Mouse (Mus musculus): ENCODE data around the gene Naaladl2. TPM values are rescaled to one million over a fixed set of nuclear protein-coding genes. Genes with fewer than 3 reads are reported as not detected.

Gene Naaladl2
- polyA plus RNA-seq (2015; fragmentation: Nextera tagmentation; extraction: Ambion mirVana): 2.8 and 2.9 TPM in 2 replicates

- Histone ChIP-seq H3K4me3 (ENCODE audit: low read depth, low read length) (peak within 1 kb of the TSS; percentile 61), H3K4me1 (replicated peaks; ENCODE audit: control insufficient read depth, insufficient read depth, low read length) (no peaks in the 10 kb centered on the region), H3K36me3 (ENCODE audit: control insufficient read depth, insufficient read depth) (no peaks in the 10 kb centered on the region), H3K4me2 (replicated peaks; ENCODE audit: low read depth) (peak within 1 kb of the TSS; percentile 87), H3K9me3 (ENCODE audit: control insufficient read depth) (no peaks in the 10 kb centered on the region), H3K27ac (ENCODE audit: low read depth, low read length) (peak within 1 kb of the TSS; percentile 60; the same call in 1 of the 2 replicates), H3K27me3 (replicated peaks; ENCODE audit: control insufficient read depth, insufficient read depth, low read length) (peaks cover 10% of the 10 kb centered on the region; the same call in 1 of the 2 replicates), H3K9ac (ENCODE audit: low read depth, low read length) (peak within 1 kb of the TSS; percentile 55)
- WGBS: under 1% methylated on average over 88 of the region's 93 CpGs
- peak; percentile 44 for TF ChIP-seq CTCF (IDR thresholded peaks at IDR 0.05; ENCODE audit: low read depth)
- peak; percentile 77 for ATAC-seq
These were observed at the start of gene Naaladl2 for GRCm38 (mm10) chr3:25143555-25144311. Gene Naaladl2, minus strand, starts transcription at chr3:25144261.

- ATAC-seq: no peak
- H3K36me3 ChIP-seq (ENCODE audit: control insufficient read depth, insufficient read depth): no peaks in the 10 kb centered on the region
- no peaks in the 10 kb centered on the region for H3K4me1 ChIP-seq (replicated peaks; ENCODE audit: control insufficient read depth, insufficient read depth, low read length)
- H3K4me3 ChIP-seq (ENCODE audit: low read depth, low read length): no peak overlapping the region
- H3K9me3 ChIP-seq (ENCODE audit: control insufficient read depth): peaks cover 5% of the 10 kb centered on the region; the same call in 1 of the 2 replicates
- 93% methylated on average over 13 of the region's 13 CpGs for WGBS
- H3K27me3 ChIP-seq (replicated peaks; ENCODE audit: control insufficient read depth, insufficient read depth, low read length): no peaks in the 10 kb centered on the region
- H3K9ac ChIP-seq (ENCODE audit: low read depth, low read length): no peak overlapping the region
- no peak overlapping the region for H3K27ac ChIP-seq (ENCODE audit: low read depth, low read length)
- no peak overlapping the region for H3K4me2 ChIP-seq (replicated peaks; ENCODE audit: low read depth)
- TF ChIP-seq CTCF (IDR thresholded peaks at IDR 0.05; ENCODE audit: low read depth): no peak
These were observed 7.7 kb upstream of the Naaladl2 start for GRCm38 (mm10) chr3:25151721-25152120.

- no peak overlapping the region for H3K9ac ChIP-seq (ENCODE audit: low read depth, low read length)
- no peak for TF ChIP-seq CTCF (IDR thresholded peaks at IDR 0.05; ENCODE audit: low read depth)
These were observed 3.2 kb upstream of the Naaladl2 start for GRCm38 (mm10) chr3:25147271-25147670.

GRCm38 (mm10) chr3:25144961-25145697 lies 1.1 kb upstream of the Naaladl2 start:
- Histone ChIP-seq H3K36me3 (ENCODE audit: control insufficient read depth, insufficient read depth) (no peaks in the 10 kb centered on the region), H3K27me3 (replicated peaks; ENCODE audit: control insufficient read depth, insufficient read depth, low read length) (peaks cover 10% of the 10 kb centered on the region; the same call in 1 of the 2 replicates), H3K27ac (ENCODE audit: low read depth, low read length) (no peak overlapping the region), H3K4me1 (replicated peaks; ENCODE audit: control insufficient read depth, insufficient read depth, low read length) (no peaks in the 10 kb centered on the region), H3K9ac (ENCODE audit: low read depth, low read length) (no peak overlapping the region), H3K4me2 (replicated peaks; ENCODE audit: low read depth) (no peak overlapping the region), H3K9me3 (ENCODE audit: control insufficient read depth) (no peaks in the 10 kb centered on the region), H3K4me3 (ENCODE audit: low read depth, low read length) (no peak overlapping the region)
- ATAC-seq: no peak
- TF ChIP-seq CTCF (IDR thresholded peaks at IDR 0.05; ENCODE audit: low read depth): no peak
- 42% methylated on average over 8 of the region's 8 CpGs for WGBS

More at GRCm38 (mm10) chr3:25147271-25147670, 3.2 kb upstream of the Naaladl2 start:
- H3K4me3 ChIP-seq (ENCODE audit: low read depth, low read length): no peak overlapping the region
- H3K4me1 ChIP-seq (replicated peaks; ENCODE audit: control insufficient read depth, insufficient read depth, low read length): no peaks in the 10 kb centered on the region
- no peak for ATAC-seq
- H3K36me3 ChIP-seq (ENCODE audit: control insufficient read depth, insufficient read depth): no peaks in the 10 kb centered on the region
- H3K9me3 ChIP-seq (ENCODE audit: control insufficient read depth): peaks cover 5% of the 10 kb centered on the region; the same call in 1 of the 2 replicates
- no peak overlapping the region for H3K4me2 ChIP-seq (replicated peaks; ENCODE audit: low read depth)
- H3K27me3 ChIP-seq (replicated peaks; ENCODE audit: control insufficient read depth, insufficient read depth, low read length): peaks cover 10% of the 10 kb centered on the region; the same call in 1 of the 2 replicates
- H3K27ac ChIP-seq (ENCODE audit: low read depth, low read length): no peak overlapping the region

GRCm38 (mm10) chr3:25143111-25143510 lies 950 bp downstream of the Naaladl2 start:
- Histone ChIP-seq H3K4me3 (ENCODE audit: low read depth, low read length) (peak overlapping the region; percentile 61), H3K27ac (ENCODE audit: low read depth, low read length) (no peak overlapping the region), H3K27me3 (replicated peaks; ENCODE audit: control insufficient read depth, insufficient read depth, low read length) (peaks cover 10% of the 10 kb centered on the region; the same call in 1 of the 2 replicates), H3K4me1 (replicated peaks; ENCODE audit: control insufficient read depth, insufficient read depth, low read length) (no peaks in the 10 kb centered on the region), H3K9me3 (ENCODE audit: control insufficient read depth) (no peaks in the 10 kb centered on the region), H3K9ac (ENCODE audit: low read depth, low read length) (peak overlapping the region; percentile 55; the same call in 1 of the 2 replicates), H3K4me2 (replicated peaks; ENCODE audit: low read depth) (peak overlapping the region; percentile 87), H3K36me3 (ENCODE audit: control insufficient read depth, insufficient read depth) (no peaks in the 10 kb centered on the region)
- no peak for ATAC-seq
- TF ChIP-seq CTCF (IDR thresholded peaks at IDR 0.05; ENCODE audit: low read depth): no peak
- WGBS: 45% methylated on average over 6 of the region's 6 CpGs

GRCm38 (mm10) chr3:25131848-25132247 lies 12.2 kb downstream of the Naaladl2 start:
- 49% methylated on average over 3 of the region's 3 CpGs for WGBS

More at GRCm38 (mm10) chr3:25131848-25132247, 12.2 kb downstream of the Naaladl2 start:
- TF ChIP-seq CTCF (IDR thresholded peaks at IDR 0.05; ENCODE audit: low read depth): no peak
- Histone ChIP-seq H3K4me2 (replicated peaks; ENCODE audit: low read depth) (no peak overlapping the region), H3K36me3 (ENCODE audit: control insufficient read depth, insufficient read depth) (no peaks in the 10 kb centered on the region), H3K4me1 (replicated peaks; ENCODE audit: control insufficient read depth, insufficient read depth, low read length) (no peaks in the 10 kb centered on the region), H3K9me3 (ENCODE audit: control insufficient read depth) (no peaks in the 10 kb centered on the region), H3K4me3 (ENCODE audit: low read depth, low read length) (no peak overlapping the region), H3K27ac (ENCODE audit: low read depth, low read length) (no peak overlapping the region), H3K27me3 (replicated peaks; ENCODE audit: control insufficient read depth, insufficient read depth, low read length) (no peaks in the 10 kb centered on the region), H3K9ac (ENCODE audit: low read depth, low read length) (no peak overlapping the region)
- no peak for ATAC-seq

All from intestine, postnatal 0 days (tissue).